Mouse (Mus musculus): ENCODE data around the gene Mcm10.

The Mcm10 gene

GRCm38 (mm10) chr2:4988826-4989424, 23.7 kb downstream of the Mcm10 start:
- H3K36me3 ChIP-seq (ENCODE audit: insufficient read depth, low read length): peaks cover 53% of the 10 kb centered on the region
- TF ChIP-seq CTCF (conservative IDR thresholded peaks at IDR 0.05; ENCODE audit: low read length): 0 out of 2 replicates have a peak, but pooled peaks have one; percentile 2
- TF ChIP-seq NANOG (IDR thresholded peaks at IDR 0.05; ENCODE audit: borderline replicate concordance, low read length): no peak
- H3K27me3 ChIP-seq (ENCODE audit: insufficient read depth, low read length): no peaks in the 10 kb centered on the region
- H3K4me1 ChIP-seq (replicated peaks; ENCODE audit: low read depth, low read length): peaks cover 70% of the 10 kb centered on the region
- no peak overlapping the region for H3K4me3 ChIP-seq (replicated peaks; ENCODE audit: low read length)
- H3K9me3 ChIP-seq (ENCODE audit: low read length): no peaks in the 10 kb centered on the region

- H3K27me3 ChIP-seq (ENCODE audit: insufficient read depth, low read length): no peaks in the 10 kb centered on the region
- H3K36me3 ChIP-seq (ENCODE audit: insufficient read depth, low read length): peaks cover 40% of the 10 kb centered on the region
- H3K4me1 ChIP-seq (replicated peaks; ENCODE audit: low read depth, low read length): peaks cover 82% of the 10 kb centered on the region
- no peak for TF ChIP-seq NANOG (IDR thresholded peaks at IDR 0.05; ENCODE audit: borderline replicate concordance, low read length)
- TF ChIP-seq POU5F1 (IDR thresholded peaks at IDR 0.05; ENCODE audit: borderline replicate concordance, low read length): no peak
- TF ChIP-seq CTCF (conservative IDR thresholded peaks at IDR 0.05; ENCODE audit: low read length): no peak
- H3K9me3 ChIP-seq (ENCODE audit: low read length): no peaks in the 10 kb centered on the region
- no peak overlapping the region for H3K4me3 ChIP-seq (replicated peaks; ENCODE audit: low read length)
Observed at GRCm38 (mm10) chr2:4987388-4988180, 25.0 kb downstream of the Mcm10 start.

- no peak overlapping the region for H3K4me3 ChIP-seq (replicated peaks; ENCODE audit: low read length)
- H3K36me3 ChIP-seq (ENCODE audit: insufficient read depth, low read length): peaks cover 32% of the 10 kb centered on the region
- TF ChIP-seq NANOG (IDR thresholded peaks at IDR 0.05; ENCODE audit: borderline replicate concordance, low read length) (no peak), CTCF (conservative IDR thresholded peaks at IDR 0.05; ENCODE audit: low read length) (no peak), POU5F1 (IDR thresholded peaks at IDR 0.05; ENCODE audit: borderline replicate concordance, low read length) (no peak)
- H3K27me3 ChIP-seq (ENCODE audit: insufficient read depth, low read length): no peaks in the 10 kb centered on the region
- peaks cover 82% of the 10 kb centered on the region for H3K4me1 ChIP-seq (replicated peaks; ENCODE audit: low read depth, low read length)
- H3K9me3 ChIP-seq (ENCODE audit: low read length): no peaks in the 10 kb centered on the region
Observed at GRCm38 (mm10) chr2:4986798-4987197, 25.8 kb downstream of the Mcm10 start.

- Histone ChIP-seq H3K36me3 (ENCODE audit: insufficient read depth, low read length) (peaks cover 14% of the 10 kb centered on the region), H3K4me1 (replicated peaks; ENCODE audit: low read depth, low read length) (peaks cover 66% of the 10 kb centered on the region), H3K4me3 (replicated peaks; ENCODE audit: low read length) (peak overlapping the region; percentile 39), H3K9me3 (ENCODE audit: low read length) (no peaks in the 10 kb centered on the region), H3K27me3 (ENCODE audit: insufficient read depth, low read length) (no peaks in the 10 kb centered on the region)
- TF ChIP-seq NANOG (IDR thresholded peaks at IDR 0.05; ENCODE audit: borderline replicate concordance, low read length) (no peak), CTCF (conservative IDR thresholded peaks at IDR 0.05; ENCODE audit: low read length) (no peak), POU5F1 (IDR thresholded peaks at IDR 0.05; ENCODE audit: borderline replicate concordance, low read length) (no peak)
Observed at GRCm38 (mm10) chr2:4985000-4985399, 27.6 kb downstream of the Mcm10 start.

- TF ChIP-seq POU5F1 (IDR thresholded peaks at IDR 0.05; ENCODE audit: borderline replicate concordance, low read length) (no peak), NANOG (IDR thresholded peaks at IDR 0.05; ENCODE audit: borderline replicate concordance, low read length) (no peak)
- 0 out of 2 replicates have a peak overlapping the region, but pooled peaks have one; percentile 3 for H3K4me3 ChIP-seq (replicated peaks; ENCODE audit: low read length)
- H3K36me3 ChIP-seq (ENCODE audit: insufficient read depth, low read length): peaks cover 7% of the 10 kb centered on the region; the same call in 1 of the 2 replicates
- peaks cover 68% of the 10 kb centered on the region for H3K4me1 ChIP-seq (replicated peaks; ENCODE audit: low read depth, low read length)
- no peaks in the 10 kb centered on the region for H3K27me3 ChIP-seq (ENCODE audit: insufficient read depth, low read length)
- H3K9me3 ChIP-seq (ENCODE audit: low read length): no peaks in the 10 kb centered on the region
Observed at GRCm38 (mm10) chr2:4983987-4984386, 28.6 kb downstream of the Mcm10 start.

- no peaks in the 10 kb centered on the region for H3K9me3 ChIP-seq (ENCODE audit: low read length)
Observed at GRCm38 (mm10) chr2:4978091-4978490, 34.5 kb downstream of the Mcm10 start.

GRCm38 (mm10) chr2:4975807-4976206, 36.8 kb downstream of the Mcm10 start, which contains the start of gene Ucma:
Ucma (plus strand) TSS chr2:4976122.
- Histone ChIP-seq H3K4me1 (replicated peaks; ENCODE audit: low read depth, low read length) (peaks cover 48% of the 10 kb centered on the region), H3K4me3 (replicated peaks; ENCODE audit: low read length) (no peak within 1 kb of the TSS), H3K27me3 (ENCODE audit: insufficient read depth, low read length) (no peaks in the 10 kb centered on the region), H3K9me3 (ENCODE audit: low read length) (no peaks in the 10 kb centered on the region), H3K36me3 (ENCODE audit: insufficient read depth, low read length) (no peaks in the 10 kb centered on the region)
- no peak for TF ChIP-seq POU5F1 (IDR thresholded peaks at IDR 0.05; ENCODE audit: borderline replicate concordance, low read length)
- TF ChIP-seq CTCF (conservative IDR thresholded peaks at IDR 0.05; ENCODE audit: low read length): no peak
- no peak for TF ChIP-seq NANOG (IDR thresholded peaks at IDR 0.05; ENCODE audit: borderline replicate concordance, low read length)

More at GRCm38 (mm10) chr2:4978091-4978490, 34.5 kb downstream of the Mcm10 start:
- Histone ChIP-seq H3K27me3 (ENCODE audit: insufficient read depth, low read length) (no peaks in the 10 kb centered on the region), H3K4me1 (replicated peaks; ENCODE audit: low read depth, low read length) (peaks cover 50% of the 10 kb centered on the region), H3K36me3 (ENCODE audit: insufficient read depth, low read length) (no peaks in the 10 kb centered on the region), H3K4me3 (replicated peaks; ENCODE audit: low read length) (no peak overlapping the region)
- TF ChIP-seq NANOG (IDR thresholded peaks at IDR 0.05; ENCODE audit: borderline replicate concordance, low read length) (peak; percentile 81; the same call in 1 of the 2 replicates), CTCF (conservative IDR thresholded peaks at IDR 0.05; ENCODE audit: low read length) (no peak)

GRCm38 (mm10) chr2:4969083-4969482, 43.5 kb downstream of the Mcm10 start:
- no peak for TF ChIP-seq NANOG (IDR thresholded peaks at IDR 0.05; ENCODE audit: borderline replicate concordance, low read length)
- no peak for TF ChIP-seq POU5F1 (IDR thresholded peaks at IDR 0.05; ENCODE audit: borderline replicate concordance, low read length)
- TF ChIP-seq CTCF (conservative IDR thresholded peaks at IDR 0.05; ENCODE audit: low read length): no peak
- no peak overlapping the region for H3K4me3 ChIP-seq (replicated peaks; ENCODE audit: low read length)
- no peaks in the 10 kb centered on the region for H3K27me3 ChIP-seq (ENCODE audit: insufficient read depth, low read length)
- no peaks in the 10 kb centered on the region for H3K36me3 ChIP-seq (ENCODE audit: insufficient read depth, low read length)
- peaks cover 13% of the 10 kb centered on the region for H3K9me3 ChIP-seq (ENCODE audit: low read length)
- peaks cover 30% of the 10 kb centered on the region for H3K4me1 ChIP-seq (replicated peaks; ENCODE audit: low read depth, low read length)

All from E14TG2a.4 (cell line).